Mouse (Mus musculus): ENCODE data around the gene Gtf3c2.

- no peak for TF ChIP-seq EP300 (IDR thresholded peaks at IDR 0.05; ENCODE audit: low read depth)
- TF ChIP-seq CTCF (IDR thresholded peaks at IDR 0.05; ENCODE audit: low read depth) = no peak
Measured at GRCm38 (mm10) chr5:31190201-31190600, 10.3 kb upstream of the Gtf3c2 start.

All from heart, postnatal 0 days (tissue).